Mouse (Mus musculus): ENCODE data around the gene Pax7.
A peak's percentile ranks its signal among the peaks of the same experiment; 100 is the strongest.

The Pax7 gene

GRCm38 (mm10) chr4:139833036-139833634 lies at the start of gene Pax7:
Gene Pax7 (minus strand): TSS chr4:139833528.
- DNase-seq: peak in 1 of 2 experiments; percentile 39

GRCm38 (mm10) chr4:139881796-139882195 lies 48.5 kb upstream of the Pax7 start:
- no peak for DNase-seq

- DNase-seq: no peak
Observed at GRCm38 (mm10) chr4:139879324-139879723, 46.0 kb upstream of the Pax7 start.

- DNase-seq: no peak
Observed at GRCm38 (mm10) chr4:139878443-139878842, 45.1 kb upstream of the Pax7 start.

GRCm38 (mm10) chr4:139877269-139877668 lies 43.9 kb upstream of the Pax7 start:
- DNase-seq: peak; percentile 84 to 87

- peak; percentile 72 to 73 for DNase-seq
Observed at GRCm38 (mm10) chr4:139872595-139872994, 39.3 kb upstream of the Pax7 start.

GRCm38 (mm10) chr4:139871699-139872098 lies 38.4 kb upstream of the Pax7 start:
- DNase-seq: peak; percentile 27 to 29

- DNase-seq: no peak
Observed at GRCm38 (mm10) chr4:139863218-139863617, 29.9 kb upstream of the Pax7 start.

- DNase-seq: peak; percentile 93 to 95
Observed at GRCm38 (mm10) chr4:139858635-139859176, 25.4 kb upstream of the Pax7 start.

- no peak for DNase-seq
Observed at GRCm38 (mm10) chr4:139852219-139853035, 19.1 kb upstream of the Pax7 start.

GRCm38 (mm10) chr4:139851387-139851786 lies 18.1 kb upstream of the Pax7 start:
- no peak for DNase-seq

GRCm38 (mm10) chr4:139850547-139851170 lies 17.3 kb upstream of the Pax7 start:
- DNase-seq: no peak

GRCm38 (mm10) chr4:139843456-139843855 lies 10.1 kb upstream of the Pax7 start:
- DNase-seq: no peak

GRCm38 (mm10) chr4:139842919-139843318 lies 9.6 kb upstream of the Pax7 start:
- DNase-seq: no peak

GRCm38 (mm10) chr4:139840939-139841500 lies 7.7 kb upstream of the Pax7 start:
- no peak for DNase-seq

GRCm38 (mm10) chr4:139840442-139840841 lies 7.1 kb upstream of the Pax7 start:
- DNase-seq: no peak

GRCm38 (mm10) chr4:139836681-139837080 lies 3.4 kb upstream of the Pax7 start:
- no peak for DNase-seq

GRCm38 (mm10) chr4:139836196-139836595 lies 2.9 kb upstream of the Pax7 start:
- no peak for DNase-seq

- no peak for DNase-seq
Observed at GRCm38 (mm10) chr4:139833817-139834401, 581 bp upstream of the Pax7 start.

GRCm38 (mm10) chr4:139832281-139833035 lies 870 bp downstream of the Pax7 start:
- no peak for DNase-seq

GRCm38 (mm10) chr4:139831501-139832230 lies 1.7 kb downstream of the Pax7 start:
- no peak for DNase-seq

Measured in kidney, postnatal 4 days (tissue).